Mouse (Mus musculus) spleen, postnatal 0 days (tissue): ENCODE results near the gene Rfc3. TPM values are rescaled to one million over a fixed set of nuclear protein-coding genes. Genes with fewer than 3 reads are reported as not detected.

ENCODE experiments used
- polyA plus RNA-seq: library from polyadenylated mRNA; unstranded; fragments of >200 nt; fragmentation: Nextera tagmentation; extraction: Ambion mirVana; gene quantifications from 2 replicates; pipeline ENCODE4 v1.2.1, GENCODE M21; 2015

The Rfc3 gene
- 63.5 and 72.5 TPM in 2 replicates for polyA plus RNA-seq

DNA sequence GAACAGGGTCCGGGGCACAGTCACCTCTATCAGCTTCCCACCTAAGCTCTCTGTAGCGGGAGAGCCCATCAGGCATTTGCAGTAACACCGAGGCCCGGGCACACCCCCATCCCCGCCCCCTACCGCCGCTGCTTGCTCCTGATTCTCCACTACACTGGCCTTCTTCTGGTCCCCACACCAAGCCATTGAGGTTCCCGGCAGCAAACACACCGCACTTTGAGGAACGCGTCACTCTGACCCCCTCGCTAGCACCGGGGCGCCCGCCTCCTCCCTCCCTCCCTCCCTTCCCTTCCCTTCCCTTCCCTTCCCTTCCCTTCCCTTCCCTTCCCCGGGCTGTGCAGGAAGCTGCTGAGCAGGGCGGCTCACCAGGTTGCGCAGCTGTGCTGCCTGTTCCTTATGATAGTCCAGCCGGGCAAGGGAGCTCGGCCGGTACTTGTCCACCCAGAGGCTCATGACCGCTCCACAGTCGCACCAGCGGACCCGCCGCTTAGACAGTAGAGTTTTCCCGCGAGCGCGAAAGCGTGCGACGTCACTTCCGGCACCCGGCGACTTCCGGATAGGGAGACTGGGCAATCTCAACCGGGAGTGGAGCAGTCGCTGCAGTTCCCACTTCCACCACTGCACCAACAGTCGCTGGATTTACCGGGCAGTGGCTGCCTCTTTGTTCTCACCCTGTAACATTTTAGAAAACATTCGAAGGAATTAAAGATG lies at the start of gene Rfc3:
TSS of gene Rfc3 (minus strand) at position 543 of the 711 bp plus-strand sequence.

DNA sequence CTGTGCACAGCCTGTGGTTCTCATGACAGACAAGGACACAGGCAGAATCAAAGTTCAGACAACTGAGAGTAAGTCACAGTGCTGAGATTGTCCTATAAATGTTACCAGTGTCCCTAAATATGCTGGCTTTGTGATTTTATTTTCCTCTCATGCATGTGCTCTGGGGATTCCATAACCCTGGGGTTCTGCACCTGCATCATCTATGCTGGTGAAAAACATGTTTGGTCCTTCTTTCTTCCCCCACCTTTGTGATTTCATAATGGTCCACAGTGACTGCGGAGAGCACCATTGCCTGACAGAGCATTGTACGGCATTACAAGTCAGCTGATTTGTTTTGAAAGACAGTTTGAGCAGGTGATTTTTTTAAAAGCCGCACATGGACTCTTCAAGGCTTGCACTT lies 45.1 kb downstream of the Rfc3 start, which contains the start of gene Vmn2r18:
TSS of gene Vmn2r18 (minus strand) at position 101 of the 400 bp plus-strand sequence.

Other genes with a start within 250 kb of the Rfc3 start
- gene Gm42906, start 223.1 kb downstream of the Rfc3 start, polyA plus RNA-seq: not detected in 2 replicates
- 0.05 and 0.07 TPM in 2 replicates for gene Vmn2r18, start 45.2 kb downstream of the Rfc3 start, polyA plus RNA-seq